Mouse (Mus musculus): Measurements from ENCODE around the gene Csrp3. TPM values are rescaled to one million over a fixed set of nuclear protein-coding genes. Genes with fewer than 3 reads are reported as not detected.

Gene Csrp3
- polyA plus RNA-seq (2012; fragmentation: generic; extraction: Trizol), result under 1 TPM; 0.04 to 0.15 TPM

DNA sequence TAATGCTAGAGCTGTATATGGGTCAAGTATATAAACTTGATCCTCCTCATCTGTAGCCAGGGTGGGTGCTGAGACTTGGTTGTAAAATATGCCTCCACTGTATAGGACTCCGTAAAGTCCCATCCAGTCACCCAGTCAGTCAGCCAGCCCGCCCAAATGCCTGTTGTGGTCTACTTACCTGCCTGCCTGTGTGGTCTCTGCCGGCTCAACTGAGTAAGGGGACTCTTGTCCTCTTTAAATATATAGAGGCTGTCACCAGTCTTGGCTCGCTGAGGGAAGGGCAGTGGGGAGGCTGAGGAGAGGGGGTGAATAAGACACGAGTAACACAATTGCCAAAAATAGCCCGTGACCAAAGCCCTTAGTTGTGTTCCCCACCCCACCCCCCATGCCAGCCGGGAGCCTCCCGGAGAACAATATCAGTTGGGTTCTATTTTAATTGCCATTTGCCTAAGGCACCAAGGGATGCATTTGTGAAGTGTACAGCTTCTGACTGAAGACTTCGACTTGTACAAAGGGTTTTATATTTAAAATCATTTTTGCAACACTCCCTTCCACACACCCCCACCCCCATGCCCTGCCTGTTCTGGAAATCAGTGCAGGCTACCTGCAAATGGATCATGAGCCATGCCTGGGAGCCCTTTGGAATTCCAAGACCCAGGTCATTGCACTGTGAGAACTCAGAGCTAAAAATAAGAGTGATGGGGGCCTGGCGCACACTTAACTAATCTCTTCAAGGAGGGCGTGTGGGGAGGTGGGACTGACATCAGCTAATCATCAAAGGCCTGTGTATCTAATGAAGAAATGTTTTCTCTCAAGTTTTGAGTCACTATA lies at the start of gene Csrp3:
TSS of gene Csrp3 (minus strand) at position 214 of the 831 bp plus-strand sequence.

GRCm38 (mm10) chr7:48881486-48881885 lies 33.7 kb upstream of the Csrp3 start, which contains the start of gene E2f8:
Gene E2f8, minus strand, starts transcription at chr7:48881596.

GRCm38 (mm10) chr7:48788851-48789572 lies 58.8 kb downstream of the Csrp3 start, which contains the start of gene Zdhhc13:
Gene Zdhhc13, plus strand, starts transcription at chr7:48789003.

Other genes with a start within 250 kb of the Csrp3 start
- gene Mrgprb3, start 204.2 kb downstream of the Csrp3 start, polyA plus RNA-seq (2012; fragmentation: generic; extraction: Trizol), result not detected
- 1 to 10 TPM in 1 of 2 experiments, under 1 TPM in 1; 0.29 to 4.8 TPM for gene Zdhhc13, start 59.0 kb downstream of the Csrp3 start, polyA plus RNA-seq (2012; fragmentation: generic; extraction: Trizol)
- 1 to 10 TPM; 2.5 to 7.2 TPM for gene E2f8, start 33.6 kb upstream of the Csrp3 start, polyA plus RNA-seq (2012; fragmentation: generic; extraction: Trizol)
- gene Nav2, start 60.7 kb upstream of the Csrp3 start, polyA plus RNA-seq (2012; fragmentation: generic; extraction: Trizol), result 1 to 10 TPM; 2.4 to 3.0 TPM

Data from C3H10T1/2 (cell line).